Mouse (Mus musculus) T-helper 1 cell (primary cell): ENCODE results near the gene Grid1.

Experiments used
- in situ Hi-C: fragments of 300-600 bp; cut with MboI, MseI; formaldehyde crosslinking; loops from one replicate; pipeline ENCODE4 v1.15.1; 2025; ENCODE audit warnings: high pct_unique_total_duplicates

Grid1 gene

DNA sequence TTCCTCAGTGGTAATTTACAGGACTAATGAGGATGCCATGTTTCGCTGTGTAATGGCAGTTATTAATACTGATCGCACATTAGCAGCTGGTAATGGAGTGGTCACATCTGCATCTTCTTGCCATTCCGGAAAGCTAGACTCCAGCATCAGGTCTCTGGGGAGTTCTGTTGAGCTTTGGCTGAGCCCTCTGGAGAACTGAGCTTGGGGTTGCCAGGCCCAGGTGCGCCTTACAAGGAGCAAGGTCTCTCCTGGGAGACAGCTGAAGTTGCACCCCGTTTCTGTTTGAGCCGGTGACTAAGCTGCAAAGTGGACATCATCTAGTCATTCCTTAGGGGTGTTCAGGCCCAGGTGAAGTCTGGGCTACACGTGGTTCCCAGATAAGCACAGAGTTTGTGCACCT is 186.8 kb downstream of the Grid1 start:
- in situ Hi-C loops, result no loop called here

DNA sequence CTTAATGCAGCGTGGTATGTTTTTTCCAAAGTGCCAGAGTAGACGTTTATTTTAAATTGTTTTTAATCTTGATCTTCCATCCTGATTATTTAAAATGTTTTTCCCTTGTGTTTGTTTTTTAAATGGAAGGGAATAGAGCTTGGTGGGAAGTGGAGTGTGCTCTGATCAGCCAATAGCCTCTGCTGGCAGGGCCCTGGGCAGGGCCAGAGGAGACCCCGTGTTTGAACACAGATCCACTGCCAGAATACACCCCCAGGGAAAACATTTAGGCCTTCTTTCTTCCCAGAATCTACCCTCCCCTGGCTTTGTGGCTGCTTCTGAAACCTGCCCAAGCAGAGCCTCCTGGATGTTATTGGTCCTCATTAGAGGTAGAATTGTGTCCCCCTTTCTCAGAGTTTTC is 188.8 kb downstream of the Grid1 start:
- in situ Hi-C loops, result no loop called here

DNA sequence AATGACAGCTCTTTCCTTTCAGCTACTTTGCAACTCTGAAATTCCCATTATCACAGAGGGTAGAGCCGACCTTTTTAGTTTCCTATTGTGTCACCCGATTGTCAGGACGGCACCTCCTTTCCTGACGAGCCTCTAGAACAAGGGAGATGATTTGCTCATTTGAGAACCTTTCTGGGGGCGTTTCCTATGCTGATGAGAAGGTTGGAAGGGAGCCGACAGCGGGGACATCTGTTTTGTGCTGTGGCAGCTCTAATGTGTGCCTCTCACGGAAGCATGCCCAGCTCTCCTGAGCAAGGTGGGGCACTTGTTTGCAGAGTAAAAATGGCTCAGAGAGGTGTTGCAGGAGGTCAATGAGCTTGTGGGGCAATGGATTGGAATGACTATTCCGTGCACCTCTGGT is 189.2 kb downstream of the Grid1 start:
- in situ Hi-C loops, result no loop called here

DNA sequence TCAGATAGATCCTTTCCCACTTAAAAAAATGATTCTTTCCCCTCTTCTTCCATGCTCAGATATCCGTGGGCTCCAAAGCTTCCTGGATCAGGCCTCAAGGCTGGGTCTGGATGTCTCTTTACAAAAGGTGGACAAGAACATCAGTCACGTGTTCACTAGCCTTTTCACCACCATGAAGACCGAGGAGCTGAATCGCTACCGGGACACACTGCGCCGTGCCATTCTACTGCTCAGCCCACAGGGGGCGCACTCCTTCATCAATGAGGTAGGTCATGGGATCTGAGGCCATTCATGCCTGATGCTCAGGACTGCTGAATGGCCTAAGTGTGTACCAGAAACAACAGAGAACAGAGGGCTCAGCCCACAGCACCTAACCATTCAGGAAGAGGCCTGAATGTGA is 206.8 kb downstream of the Grid1 start:
- in situ Hi-C loops, result no loop called here

DNA sequence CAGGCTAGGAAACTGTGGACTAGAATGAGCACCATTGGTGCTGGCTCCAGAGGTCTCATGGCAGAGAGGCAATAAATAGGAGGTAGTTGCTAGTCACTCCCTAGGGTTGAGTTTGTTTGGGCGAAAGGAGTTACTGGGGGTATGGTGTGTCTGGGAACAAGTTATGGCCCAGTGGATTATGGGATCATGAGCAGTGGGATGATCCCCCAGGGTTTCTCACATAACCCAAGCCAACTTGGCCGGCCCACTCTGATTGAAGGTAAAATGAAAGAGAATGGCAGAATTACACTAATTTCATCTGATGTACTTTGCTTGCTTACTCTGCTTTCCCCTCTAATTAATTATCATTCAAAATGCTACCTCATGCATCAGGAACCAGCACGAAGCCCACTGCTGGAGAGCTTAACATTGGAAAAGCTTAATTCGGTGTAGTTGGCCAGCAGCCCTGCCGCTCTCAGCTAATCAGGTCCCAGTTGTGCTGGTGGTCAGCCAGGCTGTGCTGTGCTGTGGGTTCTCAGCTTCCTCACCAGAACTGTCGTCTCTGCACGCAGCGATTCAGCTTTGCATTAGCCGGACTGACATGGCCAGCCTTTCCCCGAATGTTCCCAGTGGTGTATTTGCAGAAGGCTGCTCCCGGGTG is 207.7 kb downstream of the Grid1 start:
- in situ Hi-C loops, result no loop called here

DNA sequence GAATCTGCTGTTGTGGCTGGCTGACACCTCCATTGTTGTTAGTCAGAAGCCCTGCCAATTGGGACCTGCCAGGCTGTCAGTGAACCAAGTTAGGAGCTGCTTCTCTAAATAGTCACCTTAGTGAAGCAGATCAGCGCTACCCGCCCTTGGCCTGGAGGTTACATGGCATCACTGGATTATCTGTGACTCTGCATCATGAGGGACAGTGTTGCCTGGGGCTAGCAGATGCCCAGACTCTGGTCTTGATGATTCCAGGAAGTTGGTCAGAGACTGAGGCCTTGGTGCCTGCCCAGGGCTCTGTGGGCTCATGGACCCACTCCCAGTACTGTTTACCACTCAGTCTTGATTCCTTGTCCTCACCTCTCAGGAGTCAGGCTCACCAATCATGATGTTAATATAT is 209.7 kb downstream of the Grid1 start:
- in situ Hi-C loops, result loop anchor here (10.0 kb wide), 1 partner anchor 385 kb away; no protein-coding TSS in a partner anchor

DNA sequence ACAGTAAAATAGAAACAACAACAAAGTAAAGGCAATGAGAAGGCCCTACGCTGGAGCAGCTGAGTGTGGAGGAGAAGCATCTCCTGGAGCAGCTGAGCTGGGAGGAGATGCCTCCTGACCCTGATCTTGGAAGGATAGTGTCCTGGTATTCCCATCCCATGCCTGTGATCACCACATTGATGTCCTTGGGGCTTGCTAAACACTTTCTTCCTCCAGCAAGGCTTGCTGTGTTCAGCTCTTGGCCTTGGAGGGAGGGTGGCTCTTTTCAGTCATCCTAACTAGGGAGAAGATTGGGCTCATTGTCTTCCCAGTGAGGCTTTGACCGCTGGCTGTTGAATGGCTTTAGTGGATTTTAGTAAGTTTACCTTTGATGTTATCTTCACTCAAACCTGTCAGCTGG is 210.4 kb downstream of the Grid1 start:
- in situ Hi-C loops, result loop anchor here (10.0 kb wide), 1 partner anchor 385 kb away; no protein-coding TSS in a partner anchor

DNA sequence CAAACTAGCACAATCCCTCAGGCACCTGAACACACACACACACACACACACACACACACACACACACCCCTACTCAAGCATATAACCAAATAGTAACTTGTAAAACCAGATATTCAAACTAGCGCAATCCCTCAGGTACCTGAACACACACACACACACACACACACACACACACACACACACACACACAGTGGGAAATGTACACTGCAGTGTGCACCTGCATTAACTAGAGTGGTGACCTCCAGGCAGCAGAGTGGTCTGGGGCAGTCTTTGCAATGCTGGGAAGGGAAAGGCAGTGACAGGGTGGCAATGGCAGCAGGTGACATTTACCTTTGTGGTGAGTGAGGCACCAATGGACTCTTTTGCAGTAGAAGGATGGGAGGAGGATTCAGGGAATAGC is 212.4 kb downstream of the Grid1 start:
- in situ Hi-C loops, result loop anchor here (10.0 kb wide), 1 partner anchor 387 kb away; no protein-coding TSS in a partner anchor

DNA sequence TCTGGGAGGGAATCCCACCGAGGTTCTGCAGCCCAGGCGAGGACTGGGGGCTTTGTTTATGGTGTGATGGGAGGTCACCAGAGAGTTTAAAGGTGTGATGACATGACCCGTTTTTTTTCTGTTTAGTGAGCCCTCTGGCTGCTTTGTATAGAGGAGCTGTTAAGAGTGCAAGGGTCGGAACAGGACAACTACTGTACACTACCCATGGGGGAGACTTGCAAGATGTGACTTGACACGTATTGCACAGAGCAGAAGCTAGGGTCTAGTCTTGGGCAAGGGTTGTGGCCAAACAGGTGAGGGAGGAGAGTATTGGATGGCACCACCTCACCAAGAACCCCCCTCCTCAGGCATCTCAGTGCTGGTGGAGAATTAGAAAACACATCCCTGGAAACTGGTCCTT is 224.4 kb downstream of the Grid1 start:
- in situ Hi-C loops, result no loop called here

DNA sequence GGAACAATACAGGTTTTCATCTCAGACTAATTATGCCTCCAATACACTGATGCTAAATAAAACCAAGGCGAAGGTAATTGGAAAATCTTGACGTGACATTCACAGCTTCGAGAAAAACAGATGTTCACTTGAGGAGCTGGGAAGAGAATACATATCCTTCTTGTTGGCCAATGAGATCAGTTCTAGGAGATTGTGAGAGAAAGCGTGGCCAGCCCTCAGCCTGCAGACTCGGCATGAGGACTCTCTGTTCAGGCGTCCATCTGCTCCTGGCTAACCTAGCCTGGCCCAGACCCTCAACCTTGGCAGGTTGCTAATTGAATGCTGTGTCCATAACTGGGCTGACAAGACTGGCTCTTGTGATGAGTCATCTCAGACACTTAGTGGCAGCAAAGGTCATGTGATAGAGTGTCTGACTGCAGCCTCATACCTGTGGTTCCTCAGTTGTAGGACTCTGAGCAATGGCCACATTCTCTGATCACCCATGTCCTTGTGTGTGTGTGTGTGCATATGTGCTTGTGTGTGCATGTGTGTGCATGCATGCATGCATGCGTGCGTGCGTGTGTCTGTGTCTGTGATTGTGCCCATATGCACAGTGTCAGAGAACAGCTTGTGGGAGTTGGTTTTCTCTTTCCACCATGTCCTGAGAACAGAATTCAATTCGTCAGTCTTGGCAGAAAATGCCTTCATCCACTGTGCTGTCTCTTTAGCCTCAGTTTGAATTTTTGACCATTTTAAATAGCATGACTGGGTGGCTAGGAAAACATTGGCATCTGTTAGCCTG is 225.2 kb downstream of the Grid1 start:
- in situ Hi-C loops, result no loop called here

DNA sequence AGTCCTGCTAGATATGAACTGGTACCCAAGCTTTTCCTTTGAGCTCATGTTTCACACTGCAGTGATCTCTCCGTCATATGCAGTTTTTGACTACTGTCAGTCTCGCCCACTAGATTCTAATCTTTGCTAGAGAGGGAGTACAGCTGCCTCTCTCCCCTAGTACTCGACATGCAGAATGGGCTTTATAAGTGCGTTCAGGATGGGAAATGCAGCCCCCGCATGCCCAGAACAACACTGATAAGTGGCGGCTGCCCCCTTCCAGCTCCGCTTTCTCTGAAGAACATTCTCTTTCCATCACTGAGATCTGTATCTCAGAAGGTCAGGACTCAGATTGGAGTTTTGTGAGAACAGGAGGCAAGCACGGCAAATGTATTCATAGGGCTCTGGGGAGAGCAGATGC is 229.3 kb downstream of the Grid1 start:
- in situ Hi-C loops, result no loop called here

DNA sequence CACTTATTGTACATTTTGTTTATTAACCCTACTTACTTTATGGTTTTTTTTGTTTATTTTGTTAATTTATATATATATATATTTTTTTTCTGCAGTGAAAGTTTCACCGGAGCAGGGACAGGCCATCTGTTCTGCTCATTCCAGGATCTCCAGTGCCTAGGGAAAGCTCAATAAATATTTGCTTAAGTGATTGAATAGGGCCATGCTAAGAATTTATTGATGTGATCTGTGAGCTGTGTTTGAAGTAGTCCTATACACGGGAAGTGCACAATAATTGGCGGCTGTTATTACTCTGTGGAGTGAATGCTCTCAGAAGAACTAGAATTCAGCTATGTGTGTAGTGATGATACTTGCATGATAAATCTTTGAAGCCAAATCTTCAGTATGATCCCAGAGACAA is 234.2 kb downstream of the Grid1 start:
- in situ Hi-C loops, result no loop called here

DNA sequence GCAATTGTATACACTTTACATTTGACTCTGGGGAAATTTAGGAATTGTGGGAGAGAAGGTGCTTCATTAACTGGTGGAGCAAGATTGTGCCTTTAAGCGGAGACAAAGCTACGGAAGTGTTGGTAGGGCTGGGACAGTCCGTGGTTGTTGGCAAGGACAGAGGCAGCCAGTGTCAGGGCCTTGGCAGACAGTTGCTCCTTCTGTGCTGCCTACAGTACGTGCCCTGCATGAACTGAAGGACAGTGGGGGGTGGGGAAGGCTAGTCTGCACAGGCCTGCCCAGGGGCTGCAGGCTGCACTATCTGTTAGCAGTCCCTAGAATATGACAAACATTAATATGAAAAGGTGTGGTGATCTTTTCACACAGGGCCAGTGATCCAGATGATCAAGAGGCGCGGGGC is 254.7 kb downstream of the Grid1 start:
- in situ Hi-C loops, result no loop called here

DNA sequence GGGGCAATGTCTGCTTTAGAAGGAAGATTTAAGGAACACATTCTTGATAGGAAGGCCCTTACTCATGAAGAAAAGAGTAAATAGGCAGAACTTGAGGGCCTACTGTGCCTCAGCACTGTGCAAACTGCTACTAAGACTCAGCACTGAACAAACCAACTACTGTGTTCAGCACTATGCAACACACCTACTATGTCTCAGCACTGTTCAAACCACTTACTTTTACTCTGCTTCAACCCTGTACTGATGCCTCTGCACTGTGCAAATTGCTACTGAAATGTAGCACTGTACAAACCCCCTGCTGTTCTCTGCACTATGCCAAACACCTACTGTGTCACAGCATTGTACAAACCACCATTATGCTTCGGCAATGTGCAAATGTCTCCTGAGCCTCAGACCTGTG is 260.0 kb downstream of the Grid1 start:
- in situ Hi-C loops, result no loop called here

DNA sequence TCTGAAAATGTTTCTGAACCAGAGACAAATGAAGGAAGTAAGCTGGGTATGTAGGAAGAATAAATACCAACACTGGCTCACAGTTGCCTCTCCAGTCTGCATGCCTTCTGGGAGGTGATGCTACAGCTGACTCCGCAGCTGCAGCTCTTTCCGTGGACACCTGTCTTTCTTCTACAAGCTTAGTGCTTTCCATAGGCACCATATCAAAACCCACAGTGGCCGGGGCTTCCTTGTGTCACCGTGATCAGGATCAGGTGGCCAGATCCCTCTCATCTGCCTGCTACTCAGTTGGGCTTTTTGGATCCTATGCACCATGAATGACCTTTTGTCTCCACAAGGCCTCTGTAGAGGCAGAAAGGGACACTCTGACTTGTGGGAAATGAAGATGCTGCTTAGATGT is 272.7 kb downstream of the Grid1 start:
- in situ Hi-C loops, result no loop called here

DNA sequence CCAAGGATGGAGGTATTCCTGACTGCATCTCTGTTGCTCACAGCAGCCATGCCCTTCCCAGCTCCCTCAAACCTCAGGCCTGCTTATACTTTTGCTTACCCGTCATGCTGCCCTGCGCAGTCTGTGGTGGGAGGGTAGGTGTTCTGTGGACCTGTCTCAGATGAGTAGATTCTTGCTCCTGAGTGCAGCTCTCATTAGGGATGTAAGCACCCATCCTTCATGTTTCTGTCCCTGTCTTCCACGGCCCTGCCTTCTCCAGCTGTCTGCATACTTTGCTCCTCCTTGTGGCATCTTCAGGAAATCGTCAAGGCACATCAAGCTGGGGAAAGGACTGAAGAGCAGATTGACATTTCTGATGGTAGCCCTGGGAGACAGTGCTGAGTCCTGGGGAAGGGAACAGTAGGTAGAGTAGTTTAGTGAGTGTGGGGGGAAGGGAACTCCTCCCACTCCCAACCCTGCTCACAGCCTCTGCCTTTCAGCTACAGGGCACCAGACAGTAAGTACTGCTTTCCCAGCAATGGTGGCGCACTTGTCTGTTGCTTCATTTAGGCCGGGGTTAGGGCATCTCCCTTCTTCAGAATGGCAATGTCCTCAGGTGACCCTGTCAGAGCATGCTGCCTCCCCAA is 273.8 kb downstream of the Grid1 start:
- in situ Hi-C loops, result no loop called here

DNA sequence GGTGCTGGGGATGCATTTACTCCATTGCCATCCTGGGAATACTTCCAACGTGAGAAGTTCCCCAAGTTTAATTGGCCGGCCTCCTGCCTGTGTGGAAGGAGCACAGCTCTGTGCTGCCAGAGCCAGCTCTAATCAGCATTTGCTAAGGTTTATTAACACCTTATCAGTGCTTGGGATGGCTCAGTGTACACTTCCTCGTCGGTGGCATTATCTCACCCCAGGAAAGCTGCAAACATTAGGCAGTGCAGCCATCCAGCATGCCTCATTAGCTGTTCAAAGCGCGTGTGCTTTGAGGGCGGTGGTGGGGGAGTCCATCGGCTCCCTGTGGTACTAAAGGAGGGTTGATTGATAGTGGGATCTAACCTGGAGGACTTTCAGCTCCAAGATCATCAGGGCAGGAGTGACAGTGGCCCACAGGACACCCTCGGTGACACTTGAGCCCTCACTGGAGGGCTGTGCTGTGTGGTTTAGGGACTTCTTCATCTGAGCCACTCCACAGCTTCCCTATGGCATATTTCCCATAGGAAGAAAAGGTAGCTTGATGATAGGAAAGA is 275.7 kb downstream of the Grid1 start:
- in situ Hi-C loops, result no loop called here

DNA sequence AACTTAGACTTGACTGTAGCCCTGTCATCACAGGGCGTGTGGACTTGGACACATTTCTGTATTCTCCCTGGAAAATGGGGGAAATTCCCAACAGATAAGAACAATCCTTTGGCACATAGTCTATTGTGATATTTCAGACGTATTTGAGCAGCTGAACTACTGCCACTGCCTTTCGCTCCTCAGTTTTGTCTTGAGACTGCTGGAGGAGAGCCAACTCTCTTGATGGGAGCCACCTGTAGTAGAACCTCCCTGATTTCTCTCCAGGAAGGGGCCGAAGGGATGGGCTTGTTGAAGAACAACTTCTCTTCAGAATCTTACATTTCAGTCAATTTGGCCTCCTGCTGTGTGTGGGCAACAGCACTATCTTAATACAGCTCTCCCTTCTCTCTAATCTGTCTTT is 276.2 kb downstream of the Grid1 start:
- in situ Hi-C loops, result no loop called here

DNA sequence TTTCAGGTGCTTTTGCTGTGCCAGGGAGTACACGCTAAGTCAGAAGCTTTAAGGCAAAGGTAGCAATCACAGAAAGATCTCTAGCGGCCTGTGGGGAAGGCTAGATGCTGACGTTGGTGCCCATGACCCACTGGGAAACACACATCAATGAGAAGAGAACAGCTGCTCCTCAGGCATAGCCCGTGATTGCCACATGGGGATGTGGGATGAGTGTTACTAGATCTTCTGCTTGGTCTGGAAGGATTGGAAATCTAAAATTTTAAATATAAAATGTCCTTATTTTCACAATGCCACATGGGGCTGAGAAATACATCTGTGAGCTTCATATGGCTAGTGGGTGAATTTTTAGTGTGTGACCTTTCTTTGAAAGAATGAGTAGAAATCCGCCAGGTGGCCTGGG is 277.3 kb downstream of the Grid1 start:
- in situ Hi-C loops, result no loop called here

DNA sequence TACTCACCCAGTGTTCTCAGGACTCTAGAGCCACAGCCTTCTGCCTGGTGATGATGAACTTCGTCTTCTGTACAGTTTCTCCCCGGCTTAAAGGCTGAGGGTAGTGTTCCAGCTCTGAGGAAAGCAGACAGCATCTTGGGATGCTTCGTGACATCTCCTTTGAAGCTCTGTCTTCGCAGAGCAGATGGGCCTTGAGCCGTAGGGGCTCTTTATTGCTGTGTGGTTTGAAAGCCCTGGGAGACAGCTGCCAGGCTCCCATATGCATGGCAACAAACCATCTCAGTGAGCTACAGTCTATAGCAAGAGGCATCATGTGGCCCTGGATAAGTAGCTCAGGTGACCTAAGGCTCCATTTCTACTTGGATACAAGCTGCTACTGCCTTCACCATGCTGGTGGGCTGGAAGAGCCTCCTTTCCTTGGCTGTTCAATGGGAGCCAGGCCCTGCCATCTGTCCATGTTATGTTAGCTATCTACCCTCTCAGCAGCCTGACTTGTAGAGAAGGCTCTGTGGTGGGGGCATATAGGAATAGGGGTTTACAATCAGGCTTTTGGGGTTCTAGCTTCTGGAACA is 283.8 kb downstream of the Grid1 start:
- in situ Hi-C loops, result no loop called here

DNA sequence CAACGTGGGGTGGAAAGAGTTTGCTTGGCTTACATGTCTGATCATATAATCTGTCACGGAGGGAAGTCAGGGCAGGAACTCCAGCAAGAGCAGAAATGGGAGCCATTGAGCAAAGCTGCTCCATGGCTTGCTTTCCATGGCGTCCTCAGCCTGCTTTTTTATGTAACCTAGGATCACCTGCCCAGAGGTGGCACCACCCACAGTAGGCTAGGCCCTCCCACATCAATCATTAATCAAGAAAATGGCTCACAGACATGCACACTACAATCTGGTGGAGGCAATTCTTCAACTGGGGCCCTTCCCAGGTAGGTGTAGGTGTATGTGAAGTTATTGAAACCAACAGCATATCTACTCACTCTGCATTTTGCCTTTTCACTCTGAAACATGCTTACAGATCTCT is 287.7 kb downstream of the Grid1 start:
- in situ Hi-C loops, result no loop called here

DNA sequence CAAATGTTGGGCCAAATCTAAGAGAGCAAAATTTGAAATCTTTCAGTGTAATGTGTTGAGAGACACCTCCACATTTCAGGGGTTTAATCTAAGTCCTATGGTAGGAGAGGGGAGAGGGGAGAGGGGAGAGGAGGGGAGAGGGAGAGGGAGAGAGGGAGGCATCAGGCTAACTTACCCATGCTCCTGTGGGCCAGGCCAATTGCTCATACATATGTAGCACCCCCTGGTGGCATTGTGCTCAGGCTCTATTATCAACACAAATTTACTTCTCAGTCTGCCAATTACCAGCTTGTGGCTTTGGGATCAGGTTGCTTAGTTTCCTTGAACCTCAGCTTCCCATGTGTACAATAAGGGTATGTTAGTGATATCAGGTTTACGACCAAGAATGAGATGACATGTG is 291.0 kb downstream of the Grid1 start:
- in situ Hi-C loops, result no loop called here
